Mouse (Mus musculus): Measurements from ENCODE around the gene Lgr4. TPM values are rescaled to one million over a fixed set of nuclear protein-coding genes. Genes with fewer than 3 reads are reported as not detected.

Gene Lgr4
- polyA plus RNA-seq, 1 experiment from 2014 or later, result 14.0 TPM

- no peak overlapping the region for H3K27ac ChIP-seq (ENCODE audit: low read depth, low read length)
- no peaks in the 10 kb centered on the region for H3K36me3 ChIP-seq (ENCODE audit: control insufficient read depth, insufficient read depth, low read length)
- no peaks in the 10 kb centered on the region for H3K9me3 ChIP-seq (replicated peaks; ENCODE audit: control insufficient read depth, low read length)
- H3K9ac ChIP-seq (ENCODE audit: low read depth, low read length), result no peak overlapping the region
- no peak overlapping the region for H3K4me3 ChIP-seq (ENCODE audit: low read depth, low read length)
- peaks cover 24% of the 10 kb centered on the region for H3K4me1 ChIP-seq (ENCODE audit: control insufficient read depth, insufficient read depth, low read length)
- no peaks in the 10 kb centered on the region for H3K27me3 ChIP-seq (ENCODE audit: control insufficient read depth, insufficient read depth, low read length)
- no peak overlapping the region for H3K4me2 ChIP-seq
- 91% methylated on average over 4 of the region's 4 CpGs for WGBS (ENCODE audit: insufficient replicate concordance)
- ATAC-seq (replicated peaks; ENCODE audit: insufficient number of reproducible peaks, low FRiP score, low TSS enrichment), result no peak
Observed at GRCm38 (mm10) chr2:109958692-109959406, 41.4 kb downstream of the Lgr4 start.

GRCm38 (mm10) chr2:109959407-109960075, 42.1 kb downstream of the Lgr4 start:
- H3K4me1 ChIP-seq (ENCODE audit: control insufficient read depth, insufficient read depth, low read length), result peaks cover 21% of the 10 kb centered on the region
- no peak overlapping the region for H3K27ac ChIP-seq (ENCODE audit: low read depth, low read length)
- no peaks in the 10 kb centered on the region for H3K9me3 ChIP-seq (replicated peaks; ENCODE audit: control insufficient read depth, low read length)
- H3K4me2 ChIP-seq, result no peak overlapping the region
- H3K9ac ChIP-seq (ENCODE audit: low read depth, low read length), result no peak overlapping the region
- H3K36me3 ChIP-seq (ENCODE audit: control insufficient read depth, insufficient read depth, low read length), result no peaks in the 10 kb centered on the region
- WGBS (ENCODE audit: insufficient replicate concordance), result 77% methylated on average over 11 of the region's 11 CpGs
- H3K27me3 ChIP-seq (ENCODE audit: control insufficient read depth, insufficient read depth, low read length), result no peaks in the 10 kb centered on the region
- H3K4me3 ChIP-seq (ENCODE audit: low read depth, low read length), result no peak overlapping the region
- no peak for ATAC-seq (replicated peaks; ENCODE audit: insufficient number of reproducible peaks, low FRiP score, low TSS enrichment)

- Histone ChIP-seq H3K9me3 (replicated peaks; ENCODE audit: control insufficient read depth, low read length) (no peaks in the 10 kb centered on the region), H3K9ac (ENCODE audit: low read depth, low read length) (no peak overlapping the region), H3K4me1 (ENCODE audit: control insufficient read depth, insufficient read depth, low read length) (peaks cover 16% of the 10 kb centered on the region), H3K27ac (ENCODE audit: low read depth, low read length) (no peak overlapping the region), H3K36me3 (ENCODE audit: control insufficient read depth, insufficient read depth, low read length) (no peaks in the 10 kb centered on the region), H3K4me2 (no peak overlapping the region), H3K27me3 (ENCODE audit: control insufficient read depth, insufficient read depth, low read length) (no peaks in the 10 kb centered on the region), H3K4me3 (ENCODE audit: low read depth, low read length) (no peak overlapping the region)
- ATAC-seq (replicated peaks; ENCODE audit: insufficient number of reproducible peaks, low FRiP score, low TSS enrichment), result no peak
- WGBS (ENCODE audit: insufficient replicate concordance), result 76% methylated on average over 3 of the region's 3 CpGs
Observed at GRCm38 (mm10) chr2:109960246-109960645, 42.8 kb downstream of the Lgr4 start.

- Histone ChIP-seq H3K36me3 (ENCODE audit: control insufficient read depth, insufficient read depth, low read length) (no peaks in the 10 kb centered on the region), H3K27me3 (ENCODE audit: control insufficient read depth, insufficient read depth, low read length) (no peaks in the 10 kb centered on the region), H3K4me3 (ENCODE audit: low read depth, low read length) (no peak overlapping the region), H3K4me2 (no peak overlapping the region), H3K9me3 (replicated peaks; ENCODE audit: control insufficient read depth, low read length) (no peaks in the 10 kb centered on the region), H3K27ac (ENCODE audit: low read depth, low read length) (no peak overlapping the region), H3K4me1 (ENCODE audit: control insufficient read depth, insufficient read depth, low read length) (peaks cover 13% of the 10 kb centered on the region), H3K9ac (ENCODE audit: low read depth, low read length) (no peak overlapping the region)
- 70% methylated on average over 4 of the region's 4 CpGs for WGBS (ENCODE audit: insufficient replicate concordance)
- no peak for ATAC-seq (replicated peaks; ENCODE audit: insufficient number of reproducible peaks, low FRiP score, low TSS enrichment)
Observed at GRCm38 (mm10) chr2:109961174-109961573, 43.7 kb downstream of the Lgr4 start.

GRCm38 (mm10) chr2:109963591-109964258, 46.3 kb downstream of the Lgr4 start:
- H3K27ac ChIP-seq (ENCODE audit: low read depth, low read length), result no peak overlapping the region
- H3K4me3 ChIP-seq (ENCODE audit: low read depth, low read length), result no peak overlapping the region
- no peak overlapping the region for H3K9ac ChIP-seq (ENCODE audit: low read depth, low read length)
- ATAC-seq (replicated peaks; ENCODE audit: insufficient number of reproducible peaks, low FRiP score, low TSS enrichment), result no peak
- no peaks in the 10 kb centered on the region for H3K27me3 ChIP-seq (ENCODE audit: control insufficient read depth, insufficient read depth, low read length)
- WGBS (ENCODE audit: insufficient replicate concordance), result 79% methylated on average over 5 of the region's 5 CpGs
- H3K9me3 ChIP-seq (replicated peaks; ENCODE audit: control insufficient read depth, low read length), result no peaks in the 10 kb centered on the region
- peaks cover 8% of the 10 kb centered on the region for H3K4me1 ChIP-seq (ENCODE audit: control insufficient read depth, insufficient read depth, low read length)
- no peaks in the 10 kb centered on the region for H3K36me3 ChIP-seq (ENCODE audit: control insufficient read depth, insufficient read depth, low read length)
- H3K4me2 ChIP-seq, result no peak overlapping the region

- no peak overlapping the region for H3K4me3 ChIP-seq (ENCODE audit: low read depth, low read length)
- no peaks in the 10 kb centered on the region for H3K36me3 ChIP-seq (ENCODE audit: control insufficient read depth, insufficient read depth, low read length)
- 86% methylated on average over 9 of the region's 9 CpGs for WGBS (ENCODE audit: insufficient replicate concordance)
- no peaks in the 10 kb centered on the region for H3K9me3 ChIP-seq (replicated peaks; ENCODE audit: control insufficient read depth, low read length)
- no peak for ATAC-seq (replicated peaks; ENCODE audit: insufficient number of reproducible peaks, low FRiP score, low TSS enrichment)
- peaks cover 15% of the 10 kb centered on the region for H3K4me1 ChIP-seq (ENCODE audit: control insufficient read depth, insufficient read depth, low read length)
- H3K4me2 ChIP-seq, result no peak overlapping the region
- no peaks in the 10 kb centered on the region for H3K27me3 ChIP-seq (ENCODE audit: control insufficient read depth, insufficient read depth, low read length)
- no peak overlapping the region for H3K27ac ChIP-seq (ENCODE audit: low read depth, low read length)
- no peak overlapping the region for H3K9ac ChIP-seq (ENCODE audit: low read depth, low read length)
Observed at GRCm38 (mm10) chr2:109965753-109966420, 48.4 kb downstream of the Lgr4 start.

- Histone ChIP-seq H3K4me1 (ENCODE audit: control insufficient read depth, insufficient read depth, low read length) (peaks cover 18% of the 10 kb centered on the region), H3K4me2 (no peak overlapping the region), H3K36me3 (ENCODE audit: control insufficient read depth, insufficient read depth, low read length) (no peaks in the 10 kb centered on the region), H3K4me3 (ENCODE audit: low read depth, low read length) (no peak overlapping the region), H3K27me3 (ENCODE audit: control insufficient read depth, insufficient read depth, low read length) (no peaks in the 10 kb centered on the region), H3K27ac (ENCODE audit: low read depth, low read length) (no peak overlapping the region), H3K9me3 (replicated peaks; ENCODE audit: control insufficient read depth, low read length) (no peaks in the 10 kb centered on the region), H3K9ac (ENCODE audit: low read depth, low read length) (no peak overlapping the region)
- ATAC-seq (replicated peaks; ENCODE audit: insufficient number of reproducible peaks, low FRiP score, low TSS enrichment), result no peak
- 93% methylated on average over 4 of the region's 4 CpGs for WGBS (ENCODE audit: insufficient replicate concordance)
Observed at GRCm38 (mm10) chr2:109966863-109967262, 49.4 kb downstream of the Lgr4 start.

GRCm38 (mm10) chr2:109969381-109969780, 51.9 kb downstream of the Lgr4 start:
- 88% methylated on average over 3 of the region's 3 CpGs for WGBS (ENCODE audit: insufficient replicate concordance)
- no peak overlapping the region for H3K4me3 ChIP-seq (ENCODE audit: low read depth, low read length)
- H3K4me2 ChIP-seq, result no peak overlapping the region
- 0 out of 2 replicates have a peak overlapping the region, but pooled peaks have one; percentile 22 for H3K27ac ChIP-seq (ENCODE audit: low read depth, low read length)
- H3K4me1 ChIP-seq (ENCODE audit: control insufficient read depth, insufficient read depth, low read length), result peaks cover 18% of the 10 kb centered on the region
- H3K36me3 ChIP-seq (ENCODE audit: control insufficient read depth, insufficient read depth, low read length), result no peaks in the 10 kb centered on the region
- ATAC-seq (replicated peaks; ENCODE audit: insufficient number of reproducible peaks, low FRiP score, low TSS enrichment), result no peak
- H3K9me3 ChIP-seq (replicated peaks; ENCODE audit: control insufficient read depth, low read length), result no peaks in the 10 kb centered on the region
- H3K9ac ChIP-seq (ENCODE audit: low read depth, low read length), result no peak overlapping the region
- no peaks in the 10 kb centered on the region for H3K27me3 ChIP-seq (ENCODE audit: control insufficient read depth, insufficient read depth, low read length)

Measured in heart, embryonic 11.5 days (tissue).